Mouse (Mus musculus) intestine, embryonic 14.5 days (tissue): Measurements from ENCODE around the gene Gm4177. TPM values are rescaled to one million over a fixed set of nuclear protein-coding genes. Genes with fewer than 3 reads are reported as not detected.
"Not testable (repeated sequence)": the region's sequence is repeated elsewhere in the genome, so short reads cannot be mapped to it uniquely, and the experiment has no call there.

Experiments
- ATAC-seq: fragments of 200-750 bp; cut with Nextera tagmentation; replicated peaks from 2 replicates; pipeline ENCODE4 v1.8.0; 2017; ENCODE audit warnings: low read depth, moderate number of reproducible peaks, moderate TSS enrichment, moderate library complexity; ENCODE audit not compliant: low FRiP score, low TSS enrichment
- DNase-seq: peaks from one replicate; pipeline ENCODE4 v3.0.0-alpha.2; 2018; ENCODE audit warnings: low spot score
- H3K27ac ChIP-seq: fragments of 300-500 bp; sonication (generic); 2 replicates; pipeline ENCODE4 v1.5.1; 2014; ENCODE audit warnings: low read depth, mild to moderate bottlenecking, control low read depth
- H3K27me3 ChIP-seq: fragments of 300-500 bp; sonication (generic); replicated peaks from 2 replicates; pipeline ENCODE4 v1.6.1; 2014; ENCODE audit warnings: low read length, control low read depth; ENCODE audit not compliant: control insufficient read depth, insufficient read depth
- H3K36me3 ChIP-seq: fragments of 300-500 bp; sonication (generic); 2 replicates; pipeline ENCODE4 v1.6.1; 2014; ENCODE audit warnings: low read length, control low read depth; ENCODE audit not compliant: control insufficient read depth, insufficient read depth
- H3K4me1 ChIP-seq: fragments of 300-500 bp; sonication (generic); replicated peaks from 2 replicates; pipeline ENCODE4 v1.6.1; 2014; ENCODE audit warnings: low read length, control low read depth, mixed read lengths; ENCODE audit not compliant: control insufficient read depth, insufficient read depth
- H3K4me2 ChIP-seq: fragments of 300-500 bp; sonication (generic); 2 replicates; pipeline ENCODE4 v1.6.1; 2014; ENCODE audit warnings: low read length
- H3K4me3 ChIP-seq: fragments of 300-500 bp; sonication (generic); 2 replicates; pipeline ENCODE4 v1.5.1; 2014; ENCODE audit warnings: low read depth, low read length, control low read depth, mixed read lengths
- H3K9ac ChIP-seq: fragments of 300-500 bp; sonication (generic); 2 replicates; pipeline ENCODE4 v1.6.1; 2014; ENCODE audit warnings: mild to moderate bottlenecking, low read length
- H3K9me3 ChIP-seq: fragments of 300-500 bp; sonication (generic); 2 replicates; pipeline ENCODE4 v1.6.1; 2016; ENCODE audit warnings: low read length, control low read depth; ENCODE audit not compliant: control insufficient read depth
- WGBS: fragments of 180-500 bp; shearing (Covaris S2); extraction: QIAGEN DNeasy Blood & Tissue Kit; methylation state at CpG from one replicate; pipeline ENCODE4 v1.1.7; 2014; 5-methylcytosine and 5-hydroxymethylcytosine counted together
- polyA plus RNA-seq: library from polyadenylated mRNA; unstranded; fragments of >200 nt; fragmentation: Nextera tagmentation; extraction: Ambion mirVana; gene quantifications from 2 replicates; pipeline ENCODE4 v1.2.1, GENCODE M21; 2014

The Gm4177 gene
- not detected in 2 replicates for polyA plus RNA-seq

DNA sequence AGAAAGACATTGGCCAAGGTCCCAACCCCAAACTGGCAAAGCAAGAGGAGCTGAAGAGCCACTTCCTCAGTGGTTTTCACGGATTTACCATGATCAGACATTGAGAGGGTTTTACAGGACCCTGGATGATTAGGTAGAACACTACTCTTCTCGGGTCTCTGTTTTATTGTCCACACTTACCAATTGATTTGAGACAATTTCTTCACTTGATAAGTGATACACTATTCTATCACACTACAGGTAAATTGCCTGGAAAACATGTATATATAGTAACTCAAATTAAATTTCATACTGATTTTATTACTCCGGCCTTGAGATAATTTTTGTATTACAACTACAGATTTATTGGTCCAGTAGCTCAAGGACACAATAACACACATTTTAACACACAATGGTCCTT lies at the start of gene Gm4177:
Gene Gm4177, minus strand, starts transcription at position 101 of the 400 bp plus-strand sequence.
- H3K36me3 ChIP-seq, H3K27ac ChIP-seq, H3K4me2 ChIP-seq, H3K27me3 ChIP-seq, H3K9ac ChIP-seq, ATAC-seq, H3K4me1 ChIP-seq, H3K4me3 ChIP-seq, H3K9me3 ChIP-seq, DNase-seq: not testable (repeated sequence)
- no CpG with 5 or more reads among the region's 3 CpGs for WGBS

- no CpG with 5 or more reads among the region's 1 CpGs for WGBS
- H3K4me3 ChIP-seq, H3K27me3 ChIP-seq, DNase-seq, H3K9ac ChIP-seq, H3K4me1 ChIP-seq, H3K27ac ChIP-seq, H3K9me3 ChIP-seq, H3K36me3 ChIP-seq, ATAC-seq, H3K4me2 ChIP-seq: not testable (repeated sequence)
These were observed 47.6 kb upstream of the Gm4177 start, which contains the start of gene Gm5725 for GRCm38 (mm10) chr7:21844167-21844566. Gene Gm5725 (minus strand): TSS chr7:21844267.

DNA sequence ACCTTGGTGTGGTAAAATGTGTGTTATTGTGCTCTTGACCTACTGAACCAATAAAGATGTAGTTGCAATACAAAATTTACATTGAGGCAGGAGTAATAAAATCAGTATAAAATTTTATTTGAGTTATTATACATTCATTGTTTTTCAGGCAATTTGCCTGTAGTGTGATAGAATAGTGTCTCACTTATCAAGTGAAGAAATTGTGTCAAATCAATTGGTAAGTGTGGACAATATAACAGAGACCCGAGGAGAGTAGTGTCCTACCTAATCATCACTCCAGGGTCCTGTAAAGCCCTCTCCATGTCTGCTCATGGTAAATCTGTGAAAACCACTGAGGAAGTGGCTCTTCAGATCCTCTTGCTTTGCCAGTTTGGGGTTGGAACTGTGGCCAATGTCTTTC lies 35.5 kb upstream of the Gm4177 start, which contains the start of gene Vmn1r135:
Gene Vmn1r135, plus strand, starts transcription at position 301 of the 400 bp plus-strand sequence.
- H3K4me1 ChIP-seq, H3K27me3 ChIP-seq, H3K9ac ChIP-seq, H3K4me2 ChIP-seq, H3K27ac ChIP-seq, H3K36me3 ChIP-seq, ATAC-seq, H3K9me3 ChIP-seq, DNase-seq, H3K4me3 ChIP-seq: not testable (repeated sequence)
- no CpG with 5 or more reads among the region's 1 CpGs for WGBS

GRCm38 (mm10) chr7:21761375-21761774 lies 35.2 kb downstream of the Gm4177 start, which contains the start of gene Gm4175:
Gene Gm4175 (minus strand): TSS chr7:21761475.
- not testable (repeated sequence) for DNase-seq, H3K27ac ChIP-seq, H3K27me3 ChIP-seq, H3K9ac ChIP-seq, ATAC-seq, H3K4me1 ChIP-seq, H3K9me3 ChIP-seq, H3K4me2 ChIP-seq, H3K4me3 ChIP-seq, H3K36me3 ChIP-seq
- WGBS = no CpG with 5 or more reads among the region's 5 CpGs

Other genes with a start within 250 kb of the Gm4177 start
- gene Vmn1r132, start 182.6 kb downstream of the Gm4177 start, polyA plus RNA-seq = not detected in 2 replicates
- not detected in 2 replicates for gene Gm4175, start 35.3 kb downstream of the Gm4177 start, polyA plus RNA-seq
- not detected in 2 replicates for gene Vmn1r135, start 35.6 kb upstream of the Gm4177 start, polyA plus RNA-seq
- not detected in 2 replicates for gene Gm5725, start 47.5 kb upstream of the Gm4177 start, polyA plus RNA-seq
- not detected in 2 replicates for gene Gm5891, start 124.6 kb upstream of the Gm4177 start, polyA plus RNA-seq
- gene Vmn1r137, start 197.9 kb upstream of the Gm4177 start, polyA plus RNA-seq = not detected in 2 replicates
- gene Vmn1r138, start 232.2 kb upstream of the Gm4177 start, polyA plus RNA-seq = not detected in 2 replicates